Mouse (Mus musculus) liver, embryonic 16.5 days (tissue): ENCODE data around the gene Mtx3. TPM values are rescaled to one million over a fixed set of nuclear protein-coding genes. Genes with fewer than 3 reads are reported as not detected.

Source experiments
- ATAC-seq: fragments of 200-750 bp; cut with Nextera tagmentation; 2 replicates; pipeline ENCODE4 v1.8.0; 2017; ENCODE audit warnings: low read depth, mild to moderate bottlenecking, moderate number of reproducible peaks, moderate library complexity
- H3K27ac ChIP-seq: fragments of 300-500 bp; sonication (generic); 2 replicates; pipeline ENCODE4 v1.5.1; 2014; ENCODE audit warnings: mild to moderate bottlenecking, low read length
- H3K27me3 ChIP-seq: fragments of 300-500 bp; sonication (generic); 2 replicates; pipeline ENCODE4 v1.6.1; 2014; ENCODE audit warnings: low read depth, low read length, mixed read lengths; ENCODE audit not compliant: control insufficient read depth, insufficient read depth
- H3K36me3 ChIP-seq: fragments of 300-500 bp; sonication (generic); 2 replicates; pipeline ENCODE4 v1.6.1; 2014; ENCODE audit warnings: mild to moderate bottlenecking; ENCODE audit not compliant: control insufficient read depth, insufficient read depth
- H3K4me1 ChIP-seq: fragments of 300-500 bp; sonication (generic); 2 replicates; pipeline ENCODE4 v1.6.1; 2014; ENCODE audit warnings: low read depth, low read length, mixed read lengths; ENCODE audit not compliant: control insufficient read depth
- H3K4me2 ChIP-seq: fragments of 300-500 bp; sonication (generic); 2 replicates; pipeline ENCODE4 v1.6.1; 2014; ENCODE audit warnings: low read depth, low read length, mixed read lengths
- H3K4me3 ChIP-seq: fragments of 300-500 bp; sonication (generic); 2 replicates; pipeline ENCODE4 v1.5.1; 2014; ENCODE audit warnings: low read depth, mild to moderate bottlenecking, low read length
- H3K9ac ChIP-seq: fragments of 300-500 bp; sonication (generic); 2 replicates; pipeline ENCODE4 v1.6.1; 2014; ENCODE audit warnings: low read depth, low read length
- H3K9me3 ChIP-seq: fragments of 300-500 bp; sonication (generic); replicated peaks from 2 replicates; pipeline ENCODE4 v1.6.1; 2016; ENCODE audit warnings: low read length; ENCODE audit not compliant: control insufficient read depth
- WGBS: fragments of 180-500 bp; shearing (Covaris S2); extraction: QIAGEN DNeasy Blood & Tissue Kit; methylation state at CpG from one replicate; pipeline ENCODE4 v1.1.7; 2014; ENCODE audit not compliant: insufficient replicate concordance; 5-methylcytosine and 5-hydroxymethylcytosine counted together
- polyA plus RNA-seq: library from polyadenylated mRNA; unstranded; fragments of >200 nt; fragmentation: Nextera tagmentation; extraction: Ambion mirVana; gene quantifications from 2 replicates; pipeline ENCODE4 v1.2.1, GENCODE M21; 2015

Mtx3 gene
- polyA plus RNA-seq, 1 experiment from 2014 or later: 0.54 TPM

DNA sequence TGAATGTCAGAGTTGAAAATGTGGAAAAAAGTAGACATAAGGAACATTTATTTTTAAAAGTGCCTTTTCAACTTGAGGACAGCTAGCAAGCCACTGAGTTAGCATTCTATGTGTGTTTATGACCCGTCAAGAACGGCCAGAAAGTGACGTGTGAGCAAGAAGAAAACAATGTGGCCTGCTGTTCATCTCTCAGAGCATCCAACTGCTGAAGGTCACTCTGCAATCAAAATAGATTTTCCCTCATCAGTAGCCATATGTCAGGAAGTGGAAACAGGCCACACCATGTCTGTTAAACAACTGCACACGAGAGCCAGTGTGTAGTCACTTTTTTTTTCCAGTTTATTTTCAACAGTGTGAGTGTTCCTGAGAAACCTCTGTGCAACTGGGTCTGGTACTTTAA is 35.0 kb downstream of the Mtx3 start:
- Histone ChIP-seq H3K9me3 (no peaks in the 10 kb centered on the region), H3K9ac (no peak overlapping the region), H3K4me3 (no peak overlapping the region), H3K27me3 (no peaks in the 10 kb centered on the region), H3K27ac (no peak overlapping the region), H3K4me1 (no peaks in the 10 kb centered on the region), H3K36me3 (no peaks in the 10 kb centered on the region), H3K4me2 (no peak overlapping the region)
- no peak for ATAC-seq
- 53% methylated on average over 4 of the region's 4 CpGs for WGBS

DNA sequence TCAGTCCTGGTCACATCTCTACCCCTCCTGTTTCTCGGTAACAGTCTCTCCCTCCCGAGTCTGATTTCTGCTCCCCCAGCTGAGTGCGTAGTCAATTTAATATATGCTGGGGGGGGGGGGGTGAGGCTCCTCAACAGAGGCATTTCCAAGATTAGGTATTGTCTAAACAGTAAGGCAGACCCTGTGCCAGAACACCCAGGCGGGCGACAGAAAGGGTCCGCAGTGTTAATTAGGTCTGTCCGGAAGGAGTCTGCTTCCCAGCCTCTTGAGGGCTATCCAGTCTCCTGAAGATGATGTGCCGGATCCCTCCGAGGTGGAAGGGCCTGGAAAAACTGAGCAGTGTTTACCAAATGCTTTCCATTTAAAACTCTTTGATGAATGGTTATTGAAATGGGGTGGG is 35.4 kb downstream of the Mtx3 start:
- no peak overlapping the region for H3K4me2 ChIP-seq
- no peak overlapping the region for H3K27ac ChIP-seq
- H3K9me3 ChIP-seq: no peaks in the 10 kb centered on the region
- no peaks in the 10 kb centered on the region for H3K27me3 ChIP-seq
- H3K4me1 ChIP-seq: no peaks in the 10 kb centered on the region
- ATAC-seq: no peak
- H3K9ac ChIP-seq: no peak overlapping the region
- H3K36me3 ChIP-seq: no peaks in the 10 kb centered on the region
- no peak overlapping the region for H3K4me3 ChIP-seq
- WGBS: 74% methylated on average over 9 of the region's 9 CpGs

- no peak overlapping the region for H3K4me2 ChIP-seq
- no peak for ATAC-seq
- H3K27ac ChIP-seq: no peak overlapping the region
- no peak overlapping the region for H3K4me3 ChIP-seq
- no peaks in the 10 kb centered on the region for H3K27me3 ChIP-seq
- H3K36me3 ChIP-seq: no peaks in the 10 kb centered on the region
- no peak overlapping the region for H3K9ac ChIP-seq
- H3K9me3 ChIP-seq: no peaks in the 10 kb centered on the region
- H3K4me1 ChIP-seq: no peaks in the 10 kb centered on the region
Observed at GRCm38 (mm10) chr13:92880589-92880988, 36.0 kb downstream of the Mtx3 start.

GRCm38 (mm10) chr13:92882271-92882985 is 37.9 kb downstream of the Mtx3 start:
- Histone ChIP-seq H3K4me2 (no peak overlapping the region), H3K4me1 (no peaks in the 10 kb centered on the region), H3K27me3 (no peaks in the 10 kb centered on the region), H3K4me3 (no peak overlapping the region), H3K36me3 (no peaks in the 10 kb centered on the region), H3K27ac (no peak overlapping the region), H3K9ac (no peak overlapping the region), H3K9me3 (no peaks in the 10 kb centered on the region)
- no peak for ATAC-seq
- 66% methylated on average over 9 of the region's 9 CpGs for WGBS

GRCm38 (mm10) chr13:92882986-92883720 is 38.6 kb downstream of the Mtx3 start:
- no peak for ATAC-seq
- WGBS: 63% methylated on average over 7 of the region's 7 CpGs
- no peaks in the 10 kb centered on the region for H3K9me3 ChIP-seq
- no peak overlapping the region for H3K27ac ChIP-seq
- no peak overlapping the region for H3K4me2 ChIP-seq
- no peak overlapping the region for H3K4me3 ChIP-seq
- no peaks in the 10 kb centered on the region for H3K36me3 ChIP-seq
- no peaks in the 10 kb centered on the region for H3K4me1 ChIP-seq
- no peaks in the 10 kb centered on the region for H3K27me3 ChIP-seq
- no peak overlapping the region for H3K9ac ChIP-seq

DNA sequence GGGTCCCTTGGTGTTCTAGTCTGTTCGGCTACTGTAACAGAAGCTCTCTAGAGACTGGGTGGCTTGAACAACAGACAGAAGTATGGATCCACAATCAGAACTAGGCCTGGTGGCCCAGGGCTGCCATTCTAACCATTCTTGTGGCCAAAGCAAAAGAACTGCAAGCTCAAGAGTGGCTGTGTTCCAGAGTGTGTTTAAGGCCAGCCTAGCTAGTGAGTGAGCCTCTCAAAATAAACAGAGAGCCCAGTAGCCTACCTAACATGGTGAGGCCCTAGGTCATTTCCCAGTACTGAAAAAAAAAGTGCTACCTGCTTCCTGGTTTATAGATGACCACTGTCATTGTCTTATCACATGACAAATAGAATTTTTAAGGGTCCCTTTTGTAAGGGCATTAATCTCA is 39.6 kb downstream of the Mtx3 start:
- 54% methylated on average over 1 of the region's 1 CpGs for WGBS
- no peaks in the 10 kb centered on the region for H3K4me1 ChIP-seq
- ATAC-seq: no peak
- H3K4me3 ChIP-seq: no peak overlapping the region
- H3K4me2 ChIP-seq: no peak overlapping the region
- no peaks in the 10 kb centered on the region for H3K36me3 ChIP-seq
- H3K9ac ChIP-seq: no peak overlapping the region
- H3K9me3 ChIP-seq: no peaks in the 10 kb centered on the region
- H3K27ac ChIP-seq: no peak overlapping the region
- H3K27me3 ChIP-seq: no peaks in the 10 kb centered on the region

GRCm38 (mm10) chr13:92884930-92885329 is 40.4 kb downstream of the Mtx3 start:
- no peaks in the 10 kb centered on the region for H3K4me1 ChIP-seq
- no peaks in the 10 kb centered on the region for H3K9me3 ChIP-seq
- H3K36me3 ChIP-seq: no peaks in the 10 kb centered on the region
- H3K4me2 ChIP-seq: no peak overlapping the region
- H3K27me3 ChIP-seq: no peaks in the 10 kb centered on the region
- no peak overlapping the region for H3K4me3 ChIP-seq
- H3K27ac ChIP-seq: no peak overlapping the region
- 29% methylated on average over 1 of the region's 1 CpGs for WGBS
- no peak overlapping the region for H3K9ac ChIP-seq
- no peak for ATAC-seq

DNA sequence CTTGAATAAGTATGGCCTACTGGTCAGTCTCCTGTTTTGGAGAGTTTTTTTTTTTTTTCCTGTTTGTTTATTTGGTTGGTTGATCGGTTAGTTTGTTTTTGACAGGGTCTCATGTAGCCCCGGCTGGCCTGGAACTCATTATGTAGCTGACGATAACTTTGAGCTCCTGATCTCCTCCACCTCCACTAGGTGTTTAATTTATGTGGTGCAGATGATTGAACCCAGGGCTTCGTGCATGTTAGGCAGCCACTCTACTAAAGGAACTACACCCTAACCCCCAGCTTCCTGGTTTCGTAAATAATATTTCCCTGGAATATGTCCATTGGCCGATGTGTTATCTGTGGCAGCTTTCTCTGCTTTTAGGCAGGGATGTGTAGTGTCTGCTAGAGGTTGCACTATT is 54.5 kb downstream of the Mtx3 start:
- no peaks in the 10 kb centered on the region for H3K27me3 ChIP-seq
- H3K9me3 ChIP-seq: no peaks in the 10 kb centered on the region
- no peak overlapping the region for H3K4me3 ChIP-seq
- H3K27ac ChIP-seq: no peak overlapping the region
- no peak for ATAC-seq
- WGBS: 63% methylated on average over 6 of the region's 6 CpGs
- H3K9ac ChIP-seq: no peak overlapping the region
- H3K4me1 ChIP-seq: no peaks in the 10 kb centered on the region
- no peak overlapping the region for H3K4me2 ChIP-seq
- no peaks in the 10 kb centered on the region for H3K36me3 ChIP-seq

DNA sequence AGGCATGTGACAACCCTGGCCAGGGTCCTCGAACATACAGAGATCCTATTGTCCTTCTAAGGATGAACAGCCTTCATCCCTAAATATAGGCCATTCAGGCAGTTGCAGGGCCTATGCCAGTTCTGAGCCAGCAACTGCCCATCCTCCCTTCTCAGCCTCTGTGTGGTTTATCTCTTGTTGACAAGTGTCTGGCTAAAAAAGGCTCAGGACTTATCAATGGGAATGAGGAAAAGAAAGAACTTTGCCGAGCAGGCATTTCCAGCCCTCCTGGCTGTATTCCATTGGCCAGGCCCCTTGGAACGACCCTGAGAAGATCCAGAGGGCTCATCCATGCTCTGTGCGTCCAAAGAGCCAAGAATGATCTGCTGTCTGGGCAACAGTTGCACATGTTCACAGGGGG is 58.7 kb downstream of the Mtx3 start:
- no peak overlapping the region for H3K9ac ChIP-seq
- no peaks in the 10 kb centered on the region for H3K4me1 ChIP-seq
- no peaks in the 10 kb centered on the region for H3K9me3 ChIP-seq
- H3K4me2 ChIP-seq: no peak overlapping the region
- H3K27me3 ChIP-seq: no peaks in the 10 kb centered on the region
- no peak overlapping the region for H3K27ac ChIP-seq
- WGBS: 22% methylated on average over 4 of the region's 4 CpGs
- no peak overlapping the region for H3K4me3 ChIP-seq
- peak; percentile 35; the same call in 1 of the 2 replicates for ATAC-seq
- no peaks in the 10 kb centered on the region for H3K36me3 ChIP-seq
